Mouse (Mus musculus): Measurements from ENCODE around the gene Arrdc2. TPM values are rescaled to one million over a fixed set of nuclear protein-coding genes. Genes with fewer than 3 reads are reported as not detected.

Gene Arrdc2
- polyA plus RNA-seq, 1 experiment from 2014 or later, result 6.7 TPM

DNA sequence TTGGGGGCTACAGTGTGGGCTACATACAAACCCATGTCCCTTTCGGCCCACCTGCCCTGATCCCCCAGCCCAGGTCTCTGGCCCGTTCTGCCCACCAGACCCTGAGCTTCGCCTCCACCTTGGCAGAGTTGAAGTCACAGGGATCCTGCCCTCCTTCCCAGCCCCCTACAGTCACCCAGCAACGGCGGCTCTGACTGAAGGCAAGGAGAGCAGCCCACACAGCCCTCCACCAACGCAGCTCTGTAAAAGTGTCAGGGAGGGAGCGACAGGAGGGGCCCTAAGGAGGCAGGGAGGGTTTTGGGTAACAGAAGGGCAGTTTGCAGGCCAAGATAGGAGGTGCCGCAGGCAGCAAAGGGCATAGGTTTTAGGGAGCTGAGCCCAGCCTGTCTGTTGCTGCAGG is 48.7 kb downstream of the Arrdc2 start:
- Histone ChIP-seq H3K4me2 (peak overlapping the region; percentile 93), H3K9me3 (no peaks in the 10 kb centered on the region), H3K9ac (0 out of 2 replicates have a peak overlapping the region, but pooled peaks have one; percentile 87), H3K36me3 (peaks cover 38% of the 10 kb centered on the region), H3K4me3 (peak overlapping the region; percentile 74; the same call in 1 of the 2 replicates), H3K4me1 (peaks cover 47% of the 10 kb centered on the region), H3K27me3 (no peaks in the 10 kb centered on the region), H3K27ac (no peak overlapping the region)
- ATAC-seq (ENCODE audit: insufficient number of reproducible peaks, low FRiP score, low TSS enrichment, low read depth), result no peak
- WGBS, result 45% methylated on average over 8 of the region's 8 CpGs

DNA sequence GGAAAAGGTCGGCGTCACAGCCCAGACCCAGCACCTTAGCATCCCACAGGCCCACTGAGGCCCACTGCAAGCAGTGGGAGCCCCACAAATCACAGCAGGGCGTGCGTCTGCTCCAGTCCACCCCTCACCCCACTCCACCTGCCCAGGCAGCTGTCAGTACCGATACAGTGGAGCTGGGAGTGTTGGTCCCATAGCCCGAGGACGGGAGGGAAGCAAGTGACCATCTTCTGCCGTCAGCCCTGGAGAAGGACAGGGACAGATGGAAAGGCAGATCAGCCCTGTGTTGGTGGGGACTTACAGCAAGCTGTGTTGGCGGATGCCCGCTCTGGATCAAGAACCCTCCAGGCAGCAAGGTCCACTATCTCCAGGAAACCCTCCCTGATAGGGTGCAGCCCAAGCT is 50.5 kb downstream of the Arrdc2 start:
- no peak overlapping the region for H3K4me2 ChIP-seq
- peaks cover 47% of the 10 kb centered on the region for H3K4me1 ChIP-seq
- peaks cover 56% of the 10 kb centered on the region for H3K36me3 ChIP-seq
- no peak for ATAC-seq (ENCODE audit: insufficient number of reproducible peaks, low FRiP score, low TSS enrichment, low read depth)
- 84% methylated on average over 10 of the region's 10 CpGs for WGBS
- H3K27ac ChIP-seq, result 0 out of 2 replicates have a peak overlapping the region, but pooled peaks have one; percentile 40
- H3K9me3 ChIP-seq, result no peaks in the 10 kb centered on the region
- H3K27me3 ChIP-seq, result no peaks in the 10 kb centered on the region
- H3K9ac ChIP-seq, result no peak overlapping the region
- H3K4me3 ChIP-seq, result no peak overlapping the region

GRCm38 (mm10) chr8:70787941-70788667 is 51.4 kb downstream of the Arrdc2 start:
- Histone ChIP-seq H3K4me1 (peaks cover 44% of the 10 kb centered on the region), H3K36me3 (peaks cover 66% of the 10 kb centered on the region), H3K27me3 (no peaks in the 10 kb centered on the region), H3K27ac (0 out of 2 replicates have a peak overlapping the region, but pooled peaks have one; percentile 40), H3K9ac (no peak overlapping the region), H3K9me3 (no peaks in the 10 kb centered on the region), H3K4me3 (no peak overlapping the region), H3K4me2 (no peak overlapping the region)
- no peak for ATAC-seq (ENCODE audit: insufficient number of reproducible peaks, low FRiP score, low TSS enrichment, low read depth)
- WGBS, result 33% methylated on average over 30 of the region's 30 CpGs

- 75% methylated on average over 3 of the region's 3 CpGs for WGBS
- Histone ChIP-seq H3K4me3 (no peak overlapping the region), H3K9me3 (no peaks in the 10 kb centered on the region), H3K27me3 (no peaks in the 10 kb centered on the region), H3K36me3 (peaks cover 71% of the 10 kb centered on the region), H3K27ac (no peak overlapping the region), H3K4me2 (no peak overlapping the region), H3K4me1 (peaks cover 36% of the 10 kb centered on the region), H3K9ac (no peak overlapping the region)
- no peak for ATAC-seq (ENCODE audit: insufficient number of reproducible peaks, low FRiP score, low TSS enrichment, low read depth)
Measured at GRCm38 (mm10) chr8:70787051-70787445, 52.5 kb downstream of the Arrdc2 start.

DNA sequence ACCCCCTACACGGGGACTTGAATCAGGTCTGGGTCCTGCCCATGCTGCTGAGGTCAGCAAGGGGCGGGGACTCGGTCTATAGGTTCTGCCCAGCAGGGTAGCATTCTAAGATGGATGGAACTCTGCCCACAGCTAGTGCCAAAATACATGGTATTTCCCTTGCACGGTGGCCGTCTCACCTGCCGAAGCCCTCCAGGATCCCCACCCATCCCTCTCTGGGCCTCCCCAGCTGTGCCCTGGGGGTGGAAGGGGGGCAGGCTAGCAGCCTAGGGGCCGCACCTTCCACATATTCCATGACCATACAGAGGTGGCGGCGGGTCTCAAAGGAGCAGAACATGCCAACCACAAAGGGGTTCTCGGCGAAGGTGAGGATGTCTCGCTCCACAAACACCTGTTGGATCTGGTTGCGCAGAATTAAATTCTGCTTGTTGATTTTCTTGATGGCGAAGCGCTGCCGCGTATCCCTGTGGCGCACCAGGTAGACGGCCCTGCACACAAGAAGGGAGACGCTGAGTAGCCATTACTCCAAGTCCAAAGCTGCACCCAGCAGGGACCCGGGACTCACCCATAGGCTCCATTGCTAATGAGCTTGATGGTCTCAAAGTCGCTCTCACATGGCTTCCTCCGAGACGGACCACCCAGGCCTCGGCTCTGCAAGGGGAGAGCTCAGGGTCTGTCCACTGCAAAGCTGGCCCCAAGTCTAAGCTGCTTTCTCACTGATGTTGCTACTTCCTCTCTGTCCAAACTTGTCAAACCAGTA is 53.0 kb downstream of the Arrdc2 start:
- 88% methylated on average over 25 of the region's 25 CpGs for WGBS
- Histone ChIP-seq H3K27me3 (no peaks in the 10 kb centered on the region), H3K4me2 (no peak overlapping the region), H3K27ac (no peak overlapping the region), H3K9me3 (no peaks in the 10 kb centered on the region), H3K4me3 (no peak overlapping the region), H3K9ac (no peak overlapping the region), H3K36me3 (peaks cover 77% of the 10 kb centered on the region), H3K4me1 (peaks cover 30% of the 10 kb centered on the region)
- ATAC-seq (ENCODE audit: insufficient number of reproducible peaks, low FRiP score, low TSS enrichment, low read depth), result no peak

Small RNA genes lying within 50 kb of the gene (microRNA-seq; reads per million reads assigned to microRNA genes)
- not detected for gene Mir7240

Other genes with a start within 250 kb of the Arrdc2 start
- gene Isyna1, start 245.3 kb downstream of the Arrdc2 start, polyA plus RNA-seq (2015; fragmentation: Nextera tagmentation; extraction: Ambion mirVana), result 111 and 123 TPM in 2 replicates
- 119 and 120 TPM in 2 replicates for gene Ssbp4, start 230.8 kb downstream of the Arrdc2 start, polyA plus RNA-seq (2015; fragmentation: Nextera tagmentation; extraction: Ambion mirVana)
- gene Lrrc25, start 223.6 kb downstream of the Arrdc2 start, polyA plus RNA-seq (2015; fragmentation: Nextera tagmentation; extraction: Ambion mirVana), result 3.2 and 3.3 TPM in 2 replicates
- 0.16 and 0.24 TPM in 2 replicates for gene Gdf15, start 207.3 kb downstream of the Arrdc2 start, polyA plus RNA-seq (2015; fragmentation: Nextera tagmentation; extraction: Ambion mirVana)
- gene Pgpep1, start 179.3 kb downstream of the Arrdc2 start, polyA plus RNA-seq (2015; fragmentation: Nextera tagmentation; extraction: Ambion mirVana), result 57.5 and 60.7 TPM in 2 replicates
- gene Lsm4, start 166.5 kb downstream of the Arrdc2 start, polyA plus RNA-seq (2015; fragmentation: Nextera tagmentation; extraction: Ambion mirVana), result 199 and 201 TPM in 2 replicates
- 69.8 and 81.5 TPM in 2 replicates for gene Jund, start 140.8 kb downstream of the Arrdc2 start, polyA plus RNA-seq (2015; fragmentation: Nextera tagmentation; extraction: Ambion mirVana)
- 0.04 TPM in 2 replicates for gene Iqcn, start 136.3 kb downstream of the Arrdc2 start, polyA plus RNA-seq (2015; fragmentation: Nextera tagmentation; extraction: Ambion mirVana)
- gene Gm3336, start 121.2 kb downstream of the Arrdc2 start, polyA plus RNA-seq (2015; fragmentation: Nextera tagmentation; extraction: Ambion mirVana), result not detected in 2 replicates
- gene Pde4c, start 116.0 kb downstream of the Arrdc2 start, polyA plus RNA-seq (2015; fragmentation: Nextera tagmentation; extraction: Ambion mirVana), result 0.05 and 0.16 TPM in 2 replicates
- 17.1 and 19.4 TPM in 2 replicates for gene Rab3a, start 85.0 kb downstream of the Arrdc2 start, polyA plus RNA-seq (2015; fragmentation: Nextera tagmentation; extraction: Ambion mirVana)
- 41.9 and 46.1 TPM in 2 replicates for gene Mpv17l2, start 78.8 kb downstream of the Arrdc2 start, polyA plus RNA-seq (2015; fragmentation: Nextera tagmentation; extraction: Ambion mirVana)
- gene Pik3r2, start 63.0 kb downstream of the Arrdc2 start, polyA plus RNA-seq (2015; fragmentation: Nextera tagmentation; extraction: Ambion mirVana), result 85.8 and 91.4 TPM in 2 replicates
- 13.8 and 14.4 TPM in 2 replicates for gene Mast3, start 34.7 kb downstream of the Arrdc2 start, polyA plus RNA-seq (2015; fragmentation: Nextera tagmentation; extraction: Ambion mirVana)
- gene Il12rb1, start 31.3 kb downstream of the Arrdc2 start, polyA plus RNA-seq (2015; fragmentation: Nextera tagmentation; extraction: Ambion mirVana), result 0.13 and 0.35 TPM in 2 replicates
- gene Kcnn1, start 23.5 kb upstream of the Arrdc2 start, polyA plus RNA-seq (2015; fragmentation: Nextera tagmentation; extraction: Ambion mirVana), result 2.3 and 3.1 TPM in 2 replicates
- gene Ccdc124, start 34.2 kb upstream of the Arrdc2 start, polyA plus RNA-seq (2015; fragmentation: Nextera tagmentation; extraction: Ambion mirVana), result 95.8 and 101 TPM in 2 replicates
- 0.44 and 0.70 TPM in 2 replicates for gene Slc5a5, start 53.0 kb upstream of the Arrdc2 start, polyA plus RNA-seq (2015; fragmentation: Nextera tagmentation; extraction: Ambion mirVana)
- gene Rpl18a, start 57.7 kb upstream of the Arrdc2 start, polyA plus RNA-seq (2015; fragmentation: Nextera tagmentation; extraction: Ambion mirVana), result 3,854 and 4,707 TPM in 2 replicates
- gene Map1s, start 66.2 kb upstream of the Arrdc2 start, polyA plus RNA-seq (2015; fragmentation: Nextera tagmentation; extraction: Ambion mirVana), result 43.3 and 49.4 TPM in 2 replicates